Mouse (Mus musculus): ENCODE results near the gene Ankrd63. TPM values are rescaled to one million over a fixed set of nuclear protein-coding genes. Genes with fewer than 3 reads are reported as not detected.

Ankrd63 gene
- total and polyA plus RNA-seq, 2 experiments from 2014 or later, result 0.22 TPM; not detected in 1

GRCm38 (mm10) chr2:118679577-118679976 is 24.2 kb downstream of the Ankrd63 start:
- Histone ChIP-seq H3K4me1 (ENCODE audit: insufficient read depth, low read length) (peaks cover 12% of the 10 kb centered on the region; the same call in 1 of the 2 replicates), H3K9me3 (ENCODE audit: low read length) (no peaks in the 10 kb centered on the region), H3K4me2 (ENCODE audit: low read depth, low read length, poor library complexity, severe bottlenecking) (no peak overlapping the region), H3K27me3 (ENCODE audit: insufficient read depth, low read length) (0 out of 2 replicates have a peak, but pooled peaks cover 7% of the 10 kb centered on the region), H3K27ac (ENCODE audit: low read depth, low read length) (no peak overlapping the region), H3K9ac (replicated peaks; ENCODE audit: low read length, poor library complexity, severe bottlenecking) (no peak overlapping the region), H3K36me3 (ENCODE audit: insufficient read depth, low read length) (peaks cover 21% of the 10 kb centered on the region; the same call in 1 of the 2 replicates), H3K4me3 (ENCODE audit: low read depth, low read length) (no peak overlapping the region)
- ATAC-seq (ENCODE audit: low FRiP score) (no peak), DNase-seq (ENCODE audit: low spot score) (no peak)
- 88% methylated on average over 3 of the region's 3 CpGs for WGBS
- TF ChIP-seq CTCF (IDR thresholded peaks at IDR 0.05), result no peak

- WGBS, result 30% methylated on average over 4 of the region's 4 CpGs
Measured at GRCm38 (mm10) chr2:118677817-118678216, 25.9 kb downstream of the Ankrd63 start.

GRCm38 (mm10) chr2:118676839-118677741 is 26.7 kb downstream of the Ankrd63 start:
- Histone ChIP-seq H3K4me1 (ENCODE audit: insufficient read depth, low read length) (peaks cover 12% of the 10 kb centered on the region; the same call in 1 of the 2 replicates), H3K9ac (replicated peaks; ENCODE audit: low read length, poor library complexity, severe bottlenecking) (peak overlapping the region; percentile 64), H3K27ac (ENCODE audit: low read depth, low read length) (no peak overlapping the region), H3K36me3 (ENCODE audit: insufficient read depth, low read length) (peaks cover 17% of the 10 kb centered on the region; the same call in 1 of the 2 replicates), H3K4me2 (ENCODE audit: low read depth, low read length, poor library complexity, severe bottlenecking) (peak overlapping the region; percentile 89), H3K27me3 (ENCODE audit: insufficient read depth, low read length) (0 out of 2 replicates have a peak, but pooled peaks cover 7% of the 10 kb centered on the region), H3K9me3 (ENCODE audit: low read length) (no peaks in the 10 kb centered on the region), H3K4me3 (ENCODE audit: low read depth, low read length) (peak overlapping the region; percentile 48)
- WGBS, result 2% methylated on average over 71 of the region's 89 CpGs
- DNase-seq (ENCODE audit: low spot score), result no peak
- no peak for TF ChIP-seq CTCF (IDR thresholded peaks at IDR 0.05)
- ATAC-seq (ENCODE audit: low FRiP score), result peak; percentile 39

More at GRCm38 (mm10) chr2:118677817-118678216, 25.9 kb downstream of the Ankrd63 start:
- Histone ChIP-seq H3K27me3 (ENCODE audit: insufficient read depth, low read length) (0 out of 2 replicates have a peak, but pooled peaks cover 7% of the 10 kb centered on the region), H3K4me1 (ENCODE audit: insufficient read depth, low read length) (peaks cover 12% of the 10 kb centered on the region; the same call in 1 of the 2 replicates), H3K9ac (replicated peaks; ENCODE audit: low read length, poor library complexity, severe bottlenecking) (0 out of 2 replicates have a peak overlapping the region, but pooled peaks have one; percentile 64), H3K4me2 (ENCODE audit: low read depth, low read length, poor library complexity, severe bottlenecking) (peak overlapping the region; percentile 89), H3K4me3 (ENCODE audit: low read depth, low read length) (peak overlapping the region; percentile 48; the same call in 1 of the 2 replicates), H3K27ac (ENCODE audit: low read depth, low read length) (no peak overlapping the region), H3K36me3 (ENCODE audit: insufficient read depth, low read length) (peaks cover 21% of the 10 kb centered on the region; the same call in 1 of the 2 replicates), H3K9me3 (ENCODE audit: low read length) (no peaks in the 10 kb centered on the region)
- ATAC-seq (ENCODE audit: low FRiP score) (no peak; the same call in 1 of the 2 replicates), DNase-seq (ENCODE audit: low spot score) (no peak)
- TF ChIP-seq CTCF (IDR thresholded peaks at IDR 0.05), result no peak

GRCm38 (mm10) chr2:118674500-118674899 is 29.3 kb downstream of the Ankrd63 start:
- H3K9me3 ChIP-seq (ENCODE audit: low read length), result no peaks in the 10 kb centered on the region
- H3K4me2 ChIP-seq (ENCODE audit: low read depth, low read length, poor library complexity, severe bottlenecking), result no peak overlapping the region
- WGBS, result 36% methylated on average over 7 of the region's 7 CpGs
- no peak overlapping the region for H3K9ac ChIP-seq (replicated peaks; ENCODE audit: low read length, poor library complexity, severe bottlenecking)
- ATAC-seq (ENCODE audit: low FRiP score) (no peak), DNase-seq (ENCODE audit: low spot score) (no peak)
- H3K27ac ChIP-seq (ENCODE audit: low read depth, low read length), result no peak overlapping the region
- peaks cover 4% of the 10 kb centered on the region; the same call in 1 of the 2 replicates for H3K36me3 ChIP-seq (ENCODE audit: insufficient read depth, low read length)
- 0 out of 2 replicates have a peak, but pooled peaks cover 7% of the 10 kb centered on the region for H3K27me3 ChIP-seq (ENCODE audit: insufficient read depth, low read length)
- peaks cover 14% of the 10 kb centered on the region; the same call in 1 of the 2 replicates for H3K4me1 ChIP-seq (ENCODE audit: insufficient read depth, low read length)
- TF ChIP-seq CTCF (IDR thresholded peaks at IDR 0.05), result no peak
- no peak overlapping the region for H3K4me3 ChIP-seq (ENCODE audit: low read depth, low read length)

GRCm38 (mm10) chr2:118673686-118674465 is 29.9 kb downstream of the Ankrd63 start:
- Histone ChIP-seq H3K36me3 (ENCODE audit: insufficient read depth, low read length) (no peaks in the 10 kb centered on the region; the same call in 1 of the 2 replicates), H3K27me3 (ENCODE audit: insufficient read depth, low read length) (0 out of 2 replicates have a peak, but pooled peaks cover 7% of the 10 kb centered on the region), H3K9ac (replicated peaks; ENCODE audit: low read length, poor library complexity, severe bottlenecking) (no peak overlapping the region), H3K4me3 (ENCODE audit: low read depth, low read length) (no peak overlapping the region), H3K4me2 (ENCODE audit: low read depth, low read length, poor library complexity, severe bottlenecking) (no peak overlapping the region), H3K9me3 (ENCODE audit: low read length) (no peaks in the 10 kb centered on the region), H3K27ac (ENCODE audit: low read depth, low read length) (no peak overlapping the region), H3K4me1 (ENCODE audit: insufficient read depth, low read length) (peaks cover 15% of the 10 kb centered on the region; the same call in 1 of the 2 replicates)
- 30% methylated on average over 15 of the region's 15 CpGs for WGBS
- no peak for TF ChIP-seq CTCF (IDR thresholded peaks at IDR 0.05)
- no peak for ATAC-seq (ENCODE audit: low FRiP score)
- no peak for DNase-seq (ENCODE audit: low spot score)
